ENCODE assay signal across 17 mouse cellular contexts in the genomic region with DNA sequence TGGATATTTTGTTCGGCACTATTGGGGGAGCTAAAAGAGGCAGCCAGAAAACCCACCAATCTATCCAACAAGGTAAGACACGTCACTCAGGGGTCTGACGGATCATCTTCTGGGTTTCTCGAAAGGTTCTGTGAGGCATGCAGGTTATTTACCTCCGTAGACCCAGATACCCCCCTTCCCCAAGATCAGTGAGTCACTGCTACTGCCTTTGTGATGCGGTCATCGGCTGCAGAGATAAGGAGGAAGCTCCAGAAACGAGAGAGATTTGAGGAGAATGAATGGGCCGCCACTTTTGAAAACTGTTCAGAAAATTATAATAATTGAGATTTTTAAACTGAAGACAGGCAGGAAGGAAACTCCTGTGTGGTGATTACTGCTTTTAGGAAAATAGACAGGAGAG.
"Had no signal": no experiment of that assay in that cellular context is flagged by ENCODE, and none has a peak within 500 bp of the region (broad histone marks: within the 10 kb centered on the region; RNA-seq: fewer than 3 reads in every experiment).

No protein-coding gene starts in this region.

- H3K4me3 ChIP-seq: limb, embryonic 10.5 days; limb, embryonic 13.5 days; midbrain, embryonic 12.5 days; midbrain, embryonic 15.5 days; neural tube, embryonic 12.5 days; neural tube, embryonic 15.5 days; stomach, embryonic 15.5 days had no signal

- H3K4me2 ChIP-seq: limb, embryonic 13.5 days; lung, embryonic 14.5 days; midbrain, embryonic 12.5 days; midbrain, embryonic 15.5 days; neural tube, embryonic 12.5 days; neural tube, embryonic 15.5 days; stomach, embryonic 15.5 days had no signal

- H3K9ac ChIP-seq: limb, embryonic 13.5 days; lung, embryonic 14.5 days; midbrain, embryonic 12.5 days; midbrain, embryonic 15.5 days; neural tube, embryonic 12.5 days; neural tube, embryonic 15.5 days; stomach, embryonic 15.5 days had no signal

- DNase-seq: kidney, adult 18-20 months; kidney, postnatal 14 days; kidney, postnatal 4 days; lung, embryonic 14.5 days; retina, postnatal 1 day; right cerebral cortex, postnatal 25 days; spleen, adult 18-20 months; thymus, postnatal 36 days had no signal

- H3K27me3 ChIP-seq: limb, embryonic 13.5 days; midbrain, embryonic 12.5 days; midbrain, embryonic 15.5 days; neural tube, embryonic 12.5 days; neural tube, embryonic 15.5 days; stomach, embryonic 15.5 days had no signal

- ATAC-seq: lung, postnatal 0 days; midbrain, embryonic 15.5 days had no signal

- H3K36me3 ChIP-seq: limb, embryonic 10.5 days; limb, embryonic 13.5 days; midbrain, embryonic 12.5 days; midbrain, embryonic 15.5 days; neural tube, embryonic 12.5 days; neural tube, embryonic 15.5 days; stomach, embryonic 15.5 days had no signal

- H3K4me1 ChIP-seq: limb, embryonic 13.5 days; neural tube, embryonic 12.5 days; stomach, embryonic 15.5 days had no signal

- H3K27ac ChIP-seq: limb, embryonic 10.5 days; limb, embryonic 13.5 days; macrophage; midbrain, embryonic 12.5 days; midbrain, embryonic 15.5 days; neural tube, embryonic 12.5 days; neural tube, embryonic 15.5 days; stomach, embryonic 15.5 days had no signal

- H3K9me3 ChIP-seq: limb, embryonic 10.5 days; limb, embryonic 13.5 days; midbrain, embryonic 12.5 days; midbrain, embryonic 15.5 days; neural tube, embryonic 12.5 days; neural tube, embryonic 15.5 days; stomach, embryonic 15.5 days had no signal
